Comparison of ENCODE assay signal across 28 mouse cellular contexts in the genomic region with DNA sequence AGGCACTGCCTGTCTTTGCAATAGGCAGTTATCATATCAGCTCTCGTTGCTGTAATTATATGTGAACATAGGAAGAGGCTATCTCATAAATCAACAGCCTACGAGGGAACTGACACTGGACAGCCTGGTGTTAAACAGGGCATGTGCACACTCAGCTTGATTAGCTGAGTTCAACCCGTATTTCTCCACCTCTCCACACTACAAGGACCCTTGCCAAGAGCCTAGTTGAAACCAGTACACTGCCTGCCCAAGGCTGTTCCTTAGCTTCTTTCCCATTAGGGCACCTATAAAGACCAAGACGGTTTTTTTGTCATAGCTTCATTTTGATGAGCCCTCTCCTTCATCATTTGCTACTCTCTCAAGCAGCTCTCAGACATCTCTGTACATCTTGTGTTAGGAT.
"Had no signal": no experiment of that assay in that cellular context is flagged by ENCODE, and none has a peak within 500 bp of the region (broad histone marks: within the 10 kb centered on the region; RNA-seq: fewer than 3 reads in every experiment).

No protein-coding gene starts in this region.

- H3K27ac ChIP-seq: gastrocnemius, adult 2 months; heart, adult 2 months; heart, embryonic 13.5 days; heart, embryonic 15.5 days; hindbrain, embryonic 10.5 days; hindbrain, embryonic 12.5 days; hindbrain, embryonic 14.5 days; intestine, embryonic 15.5 days; kidney, embryonic 15.5 days; kidney, postnatal 0 days; limb, embryonic 13.5 days; limb, embryonic 15.5 days; liver, embryonic 12.5 days; liver, embryonic 14.5 days had no signal

- ATAC-seq: hindbrain, embryonic 16.5 days; inflammation-experienced regulatory T-cells, adult 6 months; intestine, embryonic 15.5 days; intestine, postnatal 0 days; liver, embryonic 12.5 days had no signal

- H3K4me3 ChIP-seq: gastrocnemius, adult 2 months; heart, adult 2 months; heart, embryonic 13.5 days; heart, embryonic 15.5 days; hindbrain, embryonic 10.5 days; hindbrain, embryonic 12.5 days; intestine, embryonic 15.5 days; kidney, embryonic 15.5 days; limb, embryonic 13.5 days; limb, embryonic 15.5 days; liver, embryonic 12.5 days had no signal

- H3K4me2 ChIP-seq: heart, embryonic 11.5 days; heart, embryonic 13.5 days; heart, embryonic 15.5 days; hindbrain, embryonic 12.5 days; hindbrain, embryonic 14.5 days; intestine, embryonic 15.5 days; kidney, embryonic 15.5 days; limb, embryonic 13.5 days; limb, embryonic 15.5 days; liver, embryonic 12.5 days had no signal

- H3K36me3 ChIP-seq: heart, embryonic 13.5 days; heart, embryonic 15.5 days; hindbrain, embryonic 10.5 days; hindbrain, embryonic 12.5 days; intestine, embryonic 15.5 days; kidney, embryonic 15.5 days; limb, embryonic 13.5 days; limb, embryonic 15.5 days; liver, embryonic 12.5 days had no signal

- H3K27me3 ChIP-seq: intestine, embryonic 15.5 days; liver, embryonic 12.5 days had no signal

- H3K9ac ChIP-seq: heart, embryonic 13.5 days; heart, embryonic 15.5 days; hindbrain, embryonic 12.5 days; hindbrain, embryonic 14.5 days; intestine, embryonic 15.5 days; kidney, embryonic 15.5 days; limb, embryonic 13.5 days; limb, embryonic 15.5 days; liver, embryonic 12.5 days; liver, embryonic 14.5 days had no signal

- H3K4me1 ChIP-seq: heart, embryonic 13.5 days; intestine, embryonic 15.5 days; liver, embryonic 12.5 days had no signal

- DNase-seq: gastrocnemius, adult 2 months; gastrocnemius, postnatal 10 days; gastrocnemius, postnatal 25 days; heart, adult 11 months; heart, adult 2 months; heart, postnatal 14 days; heart, postnatal 4 days; kidney, adult 2 months; kidney, adult 9 months; kidney, postnatal 14 days; kidney, postnatal 36 days; left cerebral cortex, postnatal 4 days had no signal

- H3K9me3 ChIP-seq: heart, embryonic 13.5 days; heart, embryonic 15.5 days; hindbrain, embryonic 10.5 days; hindbrain, embryonic 12.5 days; intestine, embryonic 15.5 days; kidney, embryonic 15.5 days; limb, embryonic 13.5 days; limb, embryonic 15.5 days; liver, embryonic 12.5 days had no signal
